Mouse (Mus musculus): ENCODE results near the gene P3h4. TPM values are rescaled to one million over a fixed set of nuclear protein-coding genes. Genes with fewer than 3 reads are reported as not detected.
A peak's percentile ranks its signal among the peaks of the same experiment; 100 is the strongest.

P3h4 gene
- total RNA-seq (2014; fragmentation: Nextera tagmentation) (not detected in 2 replicates), total RNA-seq (2017) (0.26 TPM in 1 of 2 replicates, not detected in the other)

DNA sequence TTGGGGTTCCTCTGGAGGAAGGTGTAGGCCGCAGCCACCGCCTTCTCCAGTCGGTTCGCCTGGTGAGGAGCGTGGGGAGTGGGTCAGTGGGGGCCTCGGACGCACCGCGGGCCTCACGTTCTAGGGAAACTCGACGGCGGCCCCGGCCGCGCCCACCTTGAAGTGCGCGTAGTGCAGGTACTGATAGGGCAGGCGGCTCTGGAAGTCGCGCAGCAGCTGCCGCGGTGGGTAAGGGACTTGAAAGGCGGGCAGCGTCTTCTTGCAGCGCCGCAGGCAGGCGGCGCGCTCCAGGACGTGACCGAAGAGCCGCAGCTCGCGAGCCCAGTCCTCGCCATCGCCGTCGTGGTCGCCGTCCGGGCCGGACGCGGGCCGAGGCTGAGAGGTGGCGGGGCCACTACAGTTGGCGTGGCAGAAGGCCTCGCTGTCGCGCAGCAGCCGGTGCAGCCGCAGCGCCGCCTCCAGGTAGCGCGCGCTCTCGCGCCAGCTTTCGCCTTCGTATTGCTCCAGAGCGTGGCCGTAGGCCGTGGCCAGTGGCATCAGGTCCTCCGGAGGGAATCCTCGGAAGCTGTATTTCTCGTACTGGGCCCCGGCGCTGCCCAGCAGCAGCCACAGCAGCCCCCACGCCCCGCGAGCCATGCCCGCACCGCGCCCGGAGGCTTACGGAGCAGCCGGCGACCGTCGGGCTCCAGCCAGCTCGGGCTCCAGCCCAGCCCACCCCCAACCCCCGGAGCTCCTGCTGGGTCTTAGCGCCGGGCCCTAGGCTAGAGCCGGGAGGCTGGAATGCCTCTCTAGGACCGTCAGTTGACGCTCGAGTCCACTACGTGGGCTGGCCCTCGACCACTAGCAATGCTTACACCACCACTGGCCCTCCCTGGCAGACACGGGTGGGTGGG, at the start of gene P3h4:
Gene P3h4, minus strand, starts transcription at position 816 of the 893 bp plus-strand sequence.
- peak; percentile 66 for ATAC-seq (replicated peaks; ENCODE audit: poor library complexity, severe bottlenecking)

DNA sequence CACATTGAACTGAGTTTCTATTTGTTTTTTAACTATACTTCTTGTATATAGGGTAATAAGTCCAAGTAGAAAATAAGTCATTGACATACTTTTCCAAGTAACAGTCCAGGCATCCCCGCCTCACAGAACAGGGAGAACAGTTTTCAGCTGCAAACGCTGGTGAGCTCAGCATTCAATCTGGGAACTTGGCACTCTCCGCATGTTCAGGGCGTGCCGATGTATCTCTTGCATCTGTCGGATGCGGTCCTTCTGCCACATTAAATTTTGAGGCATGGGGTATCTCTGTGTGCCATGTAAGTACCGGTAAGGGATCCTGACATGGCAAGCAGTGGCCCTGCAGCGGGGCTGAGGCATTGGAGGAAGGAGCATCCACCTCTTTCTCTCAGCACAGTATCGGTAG, 48.1 kb upstream of the P3h4 start:
- ATAC-seq (replicated peaks; ENCODE audit: poor library complexity, severe bottlenecking): no peak

GRCm38 (mm10) chr11:100457711-100458110, 43.1 kb upstream of the P3h4 start:
- no peak for ATAC-seq (replicated peaks; ENCODE audit: poor library complexity, severe bottlenecking)

DNA sequence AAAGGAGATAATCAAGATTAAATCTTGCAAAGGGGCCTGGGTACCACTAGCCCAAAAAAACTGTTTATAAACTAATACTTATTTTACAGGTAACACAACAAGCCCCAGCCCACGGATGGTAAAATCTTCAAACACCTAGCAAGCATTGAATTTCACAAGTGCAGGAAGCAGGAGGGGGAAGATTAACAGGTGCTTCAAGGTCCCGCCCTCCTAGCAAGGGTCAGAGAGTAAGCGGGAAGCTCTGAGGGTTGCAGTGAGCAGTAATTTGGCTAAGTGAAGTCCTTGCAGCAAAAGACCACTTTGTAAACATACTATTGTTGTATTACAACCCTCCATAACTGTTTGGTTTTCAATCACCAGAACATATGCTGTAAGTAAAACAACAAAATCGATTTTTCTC, 42.6 kb upstream of the P3h4 start:
- no peak for ATAC-seq (replicated peaks; ENCODE audit: poor library complexity, severe bottlenecking)

- no peak for ATAC-seq (replicated peaks; ENCODE audit: poor library complexity, severe bottlenecking)
These were observed 28.0 kb upstream of the P3h4 start for GRCm38 (mm10) chr11:100442625-100443024.

DNA sequence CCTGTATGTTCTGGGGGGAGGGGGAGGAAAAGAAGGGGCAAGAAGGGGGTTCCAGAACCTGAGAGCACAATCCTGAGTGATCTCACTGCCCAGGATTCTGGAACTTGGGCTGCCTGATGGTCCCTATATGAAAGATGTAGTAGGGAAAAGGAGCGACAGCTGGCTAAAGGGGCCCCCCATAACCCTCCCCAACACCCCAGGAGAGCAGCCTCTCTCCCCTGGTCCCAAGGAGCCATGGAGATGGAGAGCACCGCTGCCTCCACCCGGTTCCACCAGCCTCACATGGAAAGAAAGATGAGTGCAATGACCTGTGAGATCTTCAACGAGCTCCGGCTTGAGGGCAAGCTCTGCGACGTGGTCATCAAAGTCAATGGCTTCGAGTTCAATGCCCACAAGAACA, 27.2 kb upstream of the P3h4 start, which contains the start of the genes Nt5c3b and Klhl10:
Gene Nt5c3b, minus strand, starts transcription at position 12 of the 400 bp plus-strand sequence.
Gene Klhl10, plus strand, starts transcription at position 121 of the 400 bp plus-strand sequence.
- ATAC-seq (replicated peaks; ENCODE audit: poor library complexity, severe bottlenecking): no peak

DNA sequence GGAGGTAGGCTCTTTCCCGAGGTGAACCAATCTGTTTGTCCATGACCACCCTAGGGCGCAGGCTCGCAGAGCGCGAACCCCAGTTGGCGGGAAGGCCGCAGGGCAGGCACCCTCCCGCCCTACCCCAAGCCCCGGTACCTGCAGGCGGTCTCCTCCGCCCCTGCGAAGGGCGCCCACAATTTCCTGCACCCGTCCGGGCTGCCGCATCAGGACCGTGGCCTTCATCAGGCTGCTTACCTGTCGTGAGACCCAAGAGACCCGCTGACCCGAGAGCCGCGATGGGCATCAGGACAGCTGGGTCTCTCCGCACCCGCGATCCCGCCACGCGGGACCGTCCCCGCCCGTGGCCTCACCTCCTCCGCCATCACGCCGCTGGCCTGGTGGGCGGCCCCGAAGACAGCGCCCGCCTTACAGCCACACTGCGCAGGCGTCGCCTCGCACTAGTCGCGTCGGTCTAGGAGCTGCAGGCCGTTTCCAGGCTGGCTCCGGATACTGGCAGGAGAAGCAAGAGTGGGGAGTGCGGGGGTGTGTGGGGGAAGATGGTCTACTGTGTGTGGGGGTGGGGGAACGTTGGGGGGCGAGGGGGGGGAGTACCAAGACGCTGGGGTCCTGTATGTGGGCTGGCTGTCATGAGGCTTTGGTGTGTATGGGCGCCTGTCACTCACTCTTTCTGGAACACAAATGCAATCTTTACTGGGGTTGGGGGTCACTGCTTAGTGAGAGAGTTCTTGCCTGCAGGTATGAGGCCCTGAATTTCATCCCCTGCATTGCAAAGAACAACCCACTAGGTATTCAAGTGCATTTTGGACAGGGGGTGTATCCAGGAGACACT, 26.3 kb upstream of the P3h4 start:
- ATAC-seq (replicated peaks; ENCODE audit: poor library complexity, severe bottlenecking): peak; percentile 95

- no peak for ATAC-seq (replicated peaks; ENCODE audit: poor library complexity, severe bottlenecking)
These were observed 23.3 kb upstream of the P3h4 start for GRCm38 (mm10) chr11:100437901-100438300.

- no peak for ATAC-seq (replicated peaks; ENCODE audit: poor library complexity, severe bottlenecking)
These were observed 21.1 kb upstream of the P3h4 start for GRCm38 (mm10) chr11:100435678-100436246.

- no peak for ATAC-seq (replicated peaks; ENCODE audit: poor library complexity, severe bottlenecking)
These were observed 17.4 kb upstream of the P3h4 start for GRCm38 (mm10) chr11:100432002-100432401.

DNA sequence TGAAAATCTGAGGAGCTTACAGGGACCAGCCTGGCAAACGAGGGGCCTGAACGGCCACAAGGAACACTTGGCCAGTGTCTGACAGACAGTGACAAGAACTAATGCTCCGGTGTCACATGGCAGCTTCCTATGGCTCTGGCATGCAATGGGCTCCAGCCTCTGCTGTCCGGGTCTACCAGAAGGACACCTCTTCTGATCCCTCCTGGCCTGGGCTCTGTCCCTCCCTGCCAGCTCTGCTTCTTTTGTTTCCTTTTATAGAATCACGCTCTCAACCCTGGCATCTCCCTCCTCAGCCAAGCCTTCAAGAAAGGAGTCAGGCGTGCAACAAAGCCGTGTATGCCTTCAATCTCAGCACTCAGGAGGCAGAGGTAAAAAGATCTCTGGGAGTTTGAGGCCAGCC, 15.4 kb upstream of the P3h4 start:
- no peak for ATAC-seq (replicated peaks; ENCODE audit: poor library complexity, severe bottlenecking)

DNA sequence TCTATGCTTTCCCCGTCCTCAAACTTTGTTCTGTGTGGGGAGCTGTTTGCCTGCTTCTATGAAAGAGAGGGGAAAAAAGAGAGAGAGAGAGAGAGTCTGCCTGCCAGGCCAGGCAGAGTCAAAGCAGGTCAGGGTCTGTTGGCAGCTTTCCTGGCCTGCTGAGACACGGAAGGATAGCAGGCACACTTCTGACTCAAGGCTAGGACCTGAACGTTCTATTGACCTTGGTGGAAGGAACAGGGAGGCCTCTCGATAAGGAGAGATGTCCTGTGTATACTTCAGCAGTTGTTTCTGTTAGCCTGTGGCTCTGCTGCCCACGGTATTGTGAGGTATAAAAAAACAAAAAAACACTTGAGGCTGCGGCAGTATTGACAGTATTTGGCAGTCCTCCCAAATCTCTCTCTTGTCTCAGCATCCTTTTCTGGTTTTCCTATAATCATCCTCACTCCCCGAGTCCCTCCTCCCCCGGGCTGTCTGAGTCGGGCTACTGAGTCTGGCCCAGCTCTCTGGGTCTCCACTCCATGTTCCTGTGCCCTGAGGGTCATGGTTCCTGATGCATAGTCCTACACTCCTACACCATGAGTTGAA, 14.1 kb upstream of the P3h4 start:
- ATAC-seq (replicated peaks; ENCODE audit: poor library complexity, severe bottlenecking): no peak

DNA sequence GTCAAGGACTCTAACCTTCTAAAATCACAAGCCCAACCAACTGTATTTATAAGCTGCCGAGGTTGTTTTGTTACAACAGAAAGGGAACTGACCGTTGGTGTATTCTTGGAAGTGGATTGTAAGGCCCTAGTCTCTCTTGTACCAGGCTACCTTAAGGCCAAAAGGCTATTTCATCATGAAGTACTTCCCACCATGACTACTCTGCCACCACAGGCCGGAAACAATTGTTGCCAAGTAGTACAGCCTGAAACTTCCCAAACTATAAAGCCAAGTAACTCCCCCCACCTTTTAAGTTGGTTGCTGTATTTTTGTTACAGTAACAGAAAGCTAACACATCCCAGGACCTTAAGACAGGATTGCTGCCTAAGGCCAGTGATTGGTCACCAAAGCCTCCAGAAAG, 12.2 kb upstream of the P3h4 start:
- peak; percentile 80 for ATAC-seq (replicated peaks; ENCODE audit: poor library complexity, severe bottlenecking)

- 0 out of 2 replicates have a peak, but pooled peaks have one; percentile 20 for ATAC-seq (replicated peaks; ENCODE audit: poor library complexity, severe bottlenecking)
These were observed 11.2 kb upstream of the P3h4 start for GRCm38 (mm10) chr11:100425851-100426250.

GRCm38 (mm10) chr11:100423836-100424235, 9.2 kb upstream of the P3h4 start:
- no peak for ATAC-seq (replicated peaks; ENCODE audit: poor library complexity, severe bottlenecking)

DNA sequence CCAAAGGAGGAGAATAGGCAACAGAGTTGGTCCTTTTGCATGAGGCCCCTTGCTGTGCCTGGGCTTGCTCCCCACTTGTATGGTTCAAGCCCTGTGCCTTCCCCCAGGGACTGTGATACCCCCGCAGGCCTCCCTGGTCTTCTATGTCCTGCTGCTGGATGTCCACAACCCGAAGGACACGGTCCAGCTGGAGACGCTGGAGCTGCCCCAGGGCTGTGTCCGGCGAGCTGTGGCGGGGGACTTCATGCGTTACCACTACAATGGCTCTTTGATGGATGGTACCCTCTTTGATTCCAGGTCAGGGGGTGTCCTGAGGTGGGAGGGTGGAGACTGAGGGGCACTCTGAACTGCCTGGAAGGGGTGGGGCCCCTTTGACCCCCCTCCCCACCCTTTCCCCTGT, 6.9 kb upstream of the P3h4 start:
- ATAC-seq (replicated peaks; ENCODE audit: poor library complexity, severe bottlenecking): no peak

DNA sequence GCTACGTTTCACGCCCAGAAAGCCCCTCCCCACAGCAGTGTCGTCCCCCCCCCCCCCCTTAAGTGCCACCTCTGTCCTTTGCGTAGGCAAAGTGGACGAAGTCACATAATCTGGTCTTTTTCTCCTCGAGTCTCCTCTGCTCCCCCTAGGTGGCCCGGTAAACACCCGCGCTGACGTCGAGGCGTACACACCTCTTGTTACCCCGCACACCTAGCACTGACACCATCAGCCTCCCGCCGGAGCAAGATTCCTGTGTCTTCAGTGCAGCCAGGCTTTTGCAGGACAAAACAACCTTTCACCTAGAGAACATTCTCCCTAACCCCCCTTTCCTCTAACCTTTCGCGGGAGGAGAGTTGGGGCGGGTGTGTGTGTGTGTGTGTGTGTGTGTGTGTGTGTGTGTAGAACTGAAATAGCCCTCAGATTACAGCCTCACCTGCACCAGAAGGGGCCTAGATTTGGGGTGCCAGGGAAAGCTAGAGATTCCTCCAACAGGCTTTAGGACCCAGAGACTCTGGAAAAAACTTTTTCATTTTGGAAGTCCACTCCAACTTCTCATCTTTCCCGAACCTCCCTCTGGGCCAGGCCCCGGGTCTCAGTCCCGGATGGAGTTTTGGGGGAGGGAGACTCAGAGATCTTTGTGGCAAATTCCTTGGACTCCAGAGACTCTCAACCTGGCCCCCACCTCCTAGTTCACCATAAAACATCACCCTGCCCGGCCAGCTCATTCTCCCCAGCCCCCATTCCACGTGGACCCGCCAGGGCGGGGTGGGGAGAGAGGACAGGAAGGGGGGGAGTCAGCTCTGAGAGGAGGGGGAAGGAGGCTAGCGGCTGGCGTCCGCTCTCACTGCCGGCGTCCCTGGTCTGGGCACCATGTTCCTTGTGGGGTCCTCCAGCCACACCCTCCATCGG, 532 bp upstream of the P3h4 start, which contains the start of gene Fkbp10:
Gene Fkbp10, plus strand, starts transcription at position 784 of the 909 bp plus-strand sequence.
- peak; percentile 15; the same call in 1 of the 2 replicates for ATAC-seq (replicated peaks; ENCODE audit: poor library complexity, severe bottlenecking)

- ATAC-seq (replicated peaks; ENCODE audit: poor library complexity, severe bottlenecking): no peak
These were observed 1.1 kb downstream of the P3h4 start for GRCm38 (mm10) chr11:100413541-100413940.

- ATAC-seq (replicated peaks; ENCODE audit: poor library complexity, severe bottlenecking): no peak
These were observed 2.9 kb downstream of the P3h4 start for GRCm38 (mm10) chr11:100411736-100412135.

All from granulocyte monocyte progenitor cell, adult 5-6 weeks (primary cell).